Mouse (Mus musculus) liver, embryonic 18 days (tissue): ENCODE measurements around the gene Dbx2. TPM values are rescaled to one million over a fixed set of nuclear protein-coding genes. Genes with fewer than 3 reads are reported as not detected.

Source experiments
- polyA plus RNA-seq: library from polyadenylated mRNA; depleted of rRNA; stranded (reverse); fragments of >200 nt; gene quantifications from 2 replicates; pipeline ENCODE4 v1.2.3, GENCODE M21; 2012; rRNA removed

Dbx2 gene
- not detected in 2 replicates for polyA plus RNA-seq

DNA sequence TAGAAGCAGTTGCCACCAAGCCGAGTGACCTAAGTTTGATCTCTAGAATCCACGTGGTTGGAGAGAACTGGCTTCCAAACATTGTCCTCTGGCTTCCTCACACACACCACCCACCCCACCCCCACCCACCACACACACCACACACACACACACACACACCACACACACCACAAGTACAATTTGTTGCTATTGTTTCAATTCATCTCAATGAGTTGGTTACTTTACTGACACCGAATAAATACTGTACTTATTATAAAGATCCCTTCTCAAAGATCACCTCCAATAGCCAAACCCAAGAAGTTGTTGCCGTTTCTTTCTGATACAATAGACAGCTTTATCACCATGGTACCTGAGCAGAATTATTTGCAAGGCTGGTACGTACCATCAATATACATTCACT, at the start of gene Dbx2:
Dbx2 (minus strand) TSS at position 101 of the 400 bp plus-strand sequence.

Other genes starting within 250 kb of the Dbx2 start
- gene Nell2, start 127.4 kb downstream of the Dbx2 start, polyA plus RNA-seq: 0.10 and 0.17 TPM in 2 replicates
- gene Ano6, start 134.9 kb upstream of the Dbx2 start, polyA plus RNA-seq: 5.8 and 6.6 TPM in 2 replicates